Mouse (Mus musculus): Measurements from ENCODE around the gene Cpm. TPM values are rescaled to one million over a fixed set of nuclear protein-coding genes. Genes with fewer than 3 reads are reported as not detected.
A peak's percentile ranks its signal among the peaks of the same experiment; 100 is the strongest.

Cpm gene
- polyA plus RNA-seq, 2 experiments, result 3.9 to 9.1 TPM

DNA sequence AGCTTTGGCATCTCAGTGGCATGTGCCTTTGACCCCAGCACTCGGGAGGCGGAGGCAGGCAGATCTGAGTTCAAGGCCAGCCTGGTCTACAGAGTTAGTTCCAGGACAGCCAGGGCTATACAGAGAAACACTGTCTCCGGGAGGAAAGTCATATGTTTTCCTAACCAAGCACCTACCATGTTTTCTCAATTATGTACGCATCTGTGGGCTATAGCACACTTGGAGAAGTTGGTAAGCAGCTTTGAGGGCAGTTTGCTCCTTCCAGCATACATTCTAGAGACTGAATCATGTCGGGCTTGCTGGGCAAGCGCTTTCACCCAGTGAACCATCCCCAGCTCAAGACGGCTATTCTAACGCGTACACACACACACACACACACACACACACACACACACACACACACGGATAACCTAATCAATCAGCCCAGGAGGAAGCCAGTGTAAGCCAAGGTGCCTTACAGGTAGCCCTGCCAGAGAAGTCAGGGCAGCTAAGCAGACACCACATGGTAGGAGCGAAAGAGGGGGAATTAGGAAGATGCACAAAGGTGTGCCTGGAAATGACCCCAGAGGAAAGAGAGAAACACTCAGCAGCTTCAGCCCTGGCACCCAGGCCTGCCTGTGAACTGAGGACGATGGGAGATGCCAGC, 51.7 kb downstream of the Cpm start:
- no peak overlapping the region for H3K27ac ChIP-seq
- no peak overlapping the region for H3K9ac ChIP-seq (replicated peaks)
- no peaks in the 10 kb centered on the region for H3K36me3 ChIP-seq (replicated peaks; ENCODE audit: control insufficient read depth, insufficient read depth, low read depth)
- no peaks in the 10 kb centered on the region for H3K9me3 ChIP-seq (ENCODE audit: control insufficient read depth, low read length)
- no peak for TF ChIP-seq EP300 (IDR thresholded peaks at IDR 0.05; ENCODE audit: low read depth)
- TF ChIP-seq CTCF (IDR thresholded peaks at IDR 0.05; ENCODE audit: low read depth), result no peak
- DNase-seq (ENCODE audit: low read depth in 3 of 3, low spot score in 3 of 3), result no peak
- no peak overlapping the region for H3K4me2 ChIP-seq (ENCODE audit: low read depth)
- ATAC-seq (ENCODE audit: insufficient read depth), result no peak
- peaks cover 6 to 18% of the 10 kb centered on the region in 2 experiments for H3K4me1 ChIP-seq (replicated peaks; ENCODE audit: control insufficient read depth in 2 of 2, insufficient read depth in 2 of 2, low read length in 1 of 2)
- no peaks in the 10 kb centered on the region for H3K27me3 ChIP-seq (ENCODE audit: control insufficient read depth, insufficient read depth, low read length)
- 72% methylated on average over 12 of the region's 12 CpGs for WGBS (ENCODE audit: insufficient replicate concordance)
- no peak overlapping the region for H3K4me3 ChIP-seq (ENCODE audit: insufficient read depth in 1 of 2, low read depth in 2 of 2, low read length in 2 of 2)

DNA sequence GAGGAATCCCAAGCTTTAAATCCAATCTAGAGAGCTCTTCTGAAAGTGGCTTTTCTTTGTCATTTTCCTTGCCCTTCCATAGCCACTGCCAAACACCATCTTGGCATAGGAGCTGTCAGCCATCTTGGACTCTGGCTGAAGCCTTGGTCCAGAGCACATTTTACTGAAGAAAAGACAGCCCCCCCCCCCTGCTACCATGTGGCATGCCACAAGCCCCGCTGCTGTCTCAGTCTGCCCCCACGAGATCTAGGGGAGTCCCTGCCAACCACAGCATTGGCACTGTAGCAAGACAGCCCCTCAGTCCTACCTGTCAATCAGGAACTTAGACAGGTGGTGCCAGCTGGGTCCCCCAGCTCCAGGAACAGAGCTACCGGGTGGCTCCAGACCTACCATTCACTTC, 52.2 kb downstream of the Cpm start:
- no peak for TF ChIP-seq CTCF (IDR thresholded peaks at IDR 0.05; ENCODE audit: low read depth)
- no peak for TF ChIP-seq EP300 (IDR thresholded peaks at IDR 0.05; ENCODE audit: low read depth)
- Histone ChIP-seq H3K27me3 (ENCODE audit: control insufficient read depth, insufficient read depth, low read length) (no peaks in the 10 kb centered on the region), H3K27ac (no peak overlapping the region), H3K4me1 (replicated peaks; ENCODE audit: control insufficient read depth in 2 of 2, insufficient read depth in 2 of 2, low read length in 1 of 2) (peaks cover 6 to 17% of the 10 kb centered on the region in 2 experiments), H3K9me3 (ENCODE audit: control insufficient read depth, low read length) (no peaks in the 10 kb centered on the region), H3K36me3 (replicated peaks; ENCODE audit: control insufficient read depth, insufficient read depth, low read depth) (no peaks in the 10 kb centered on the region), H3K9ac (replicated peaks) (no peak overlapping the region), H3K4me3 (ENCODE audit: insufficient read depth in 1 of 2, low read depth in 2 of 2, low read length in 2 of 2) (no peak overlapping the region), H3K4me2 (ENCODE audit: low read depth) (no peak overlapping the region)
- 75% methylated on average over 3 of the region's 3 CpGs for WGBS (ENCODE audit: insufficient replicate concordance)
- no peak for ATAC-seq (ENCODE audit: insufficient read depth)
- DNase-seq (ENCODE audit: low read depth in 3 of 3, low spot score in 3 of 3), result no peak

DNA sequence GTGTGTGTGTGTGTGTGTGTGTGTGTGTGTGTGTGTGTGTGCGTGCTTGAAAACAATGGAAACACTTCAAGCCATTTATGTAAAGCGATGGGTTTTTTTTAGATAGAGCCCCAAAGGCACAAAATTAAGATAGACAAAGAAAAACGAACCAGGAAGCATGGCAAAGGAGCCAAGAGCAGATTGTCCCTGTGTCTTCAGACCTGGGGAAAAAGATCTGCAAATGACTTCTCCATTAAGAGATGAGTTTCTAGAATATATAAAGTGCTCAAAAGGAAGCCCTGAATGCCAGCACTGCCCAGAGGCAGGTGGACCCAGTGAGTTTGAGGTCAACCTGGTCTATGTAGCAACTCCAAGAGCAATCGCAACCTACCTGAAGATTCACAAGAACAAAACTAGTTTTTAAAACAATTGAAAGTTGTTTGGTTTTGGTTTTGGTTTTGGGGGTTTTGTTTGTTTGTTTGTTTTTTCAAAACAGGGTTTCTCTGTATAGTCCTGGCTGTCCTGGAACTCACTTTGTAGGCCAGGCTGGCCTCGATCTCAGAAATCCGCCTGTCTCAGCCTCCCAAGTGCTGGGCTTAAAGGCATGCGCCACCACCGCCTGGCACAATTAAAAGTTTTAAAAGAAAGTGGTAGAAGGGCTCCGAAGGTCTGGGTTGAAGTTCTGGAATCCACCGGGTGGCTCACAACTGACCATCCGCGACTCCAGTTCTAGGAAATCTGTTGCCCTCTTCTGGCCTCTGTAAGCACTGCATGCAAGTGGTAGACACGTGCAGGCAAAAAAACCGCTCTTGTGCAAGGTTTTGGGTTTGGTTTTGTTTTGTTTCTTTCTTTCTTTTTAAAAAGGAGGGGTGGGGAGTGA, 52.9 kb downstream of the Cpm start:
- Histone ChIP-seq H3K27ac (no peak overlapping the region), H3K4me2 (ENCODE audit: low read depth) (no peak overlapping the region), H3K9me3 (ENCODE audit: control insufficient read depth, low read length) (no peaks in the 10 kb centered on the region), H3K4me1 (replicated peaks; ENCODE audit: control insufficient read depth in 2 of 2, insufficient read depth in 2 of 2, low read length in 1 of 2) (peaks cover 6 to 14% of the 10 kb centered on the region in 2 experiments), H3K27me3 (ENCODE audit: control insufficient read depth, insufficient read depth, low read length) (no peaks in the 10 kb centered on the region), H3K9ac (replicated peaks) (no peak overlapping the region), H3K4me3 (ENCODE audit: insufficient read depth in 1 of 2, low read depth in 2 of 2, low read length in 2 of 2) (no peak overlapping the region), H3K36me3 (replicated peaks; ENCODE audit: control insufficient read depth, insufficient read depth, low read depth) (no peaks in the 10 kb centered on the region)
- 56% methylated on average over 14 of the region's 14 CpGs for WGBS (ENCODE audit: insufficient replicate concordance)
- peak; percentile 71 for TF ChIP-seq CTCF (IDR thresholded peaks at IDR 0.05; ENCODE audit: low read depth)
- TF ChIP-seq EP300 (IDR thresholded peaks at IDR 0.05; ENCODE audit: low read depth), result no peak
- DNase-seq (ENCODE audit: low read depth in 3 of 3, low spot score in 3 of 3) (no peak), ATAC-seq (ENCODE audit: insufficient read depth) (no peak)

DNA sequence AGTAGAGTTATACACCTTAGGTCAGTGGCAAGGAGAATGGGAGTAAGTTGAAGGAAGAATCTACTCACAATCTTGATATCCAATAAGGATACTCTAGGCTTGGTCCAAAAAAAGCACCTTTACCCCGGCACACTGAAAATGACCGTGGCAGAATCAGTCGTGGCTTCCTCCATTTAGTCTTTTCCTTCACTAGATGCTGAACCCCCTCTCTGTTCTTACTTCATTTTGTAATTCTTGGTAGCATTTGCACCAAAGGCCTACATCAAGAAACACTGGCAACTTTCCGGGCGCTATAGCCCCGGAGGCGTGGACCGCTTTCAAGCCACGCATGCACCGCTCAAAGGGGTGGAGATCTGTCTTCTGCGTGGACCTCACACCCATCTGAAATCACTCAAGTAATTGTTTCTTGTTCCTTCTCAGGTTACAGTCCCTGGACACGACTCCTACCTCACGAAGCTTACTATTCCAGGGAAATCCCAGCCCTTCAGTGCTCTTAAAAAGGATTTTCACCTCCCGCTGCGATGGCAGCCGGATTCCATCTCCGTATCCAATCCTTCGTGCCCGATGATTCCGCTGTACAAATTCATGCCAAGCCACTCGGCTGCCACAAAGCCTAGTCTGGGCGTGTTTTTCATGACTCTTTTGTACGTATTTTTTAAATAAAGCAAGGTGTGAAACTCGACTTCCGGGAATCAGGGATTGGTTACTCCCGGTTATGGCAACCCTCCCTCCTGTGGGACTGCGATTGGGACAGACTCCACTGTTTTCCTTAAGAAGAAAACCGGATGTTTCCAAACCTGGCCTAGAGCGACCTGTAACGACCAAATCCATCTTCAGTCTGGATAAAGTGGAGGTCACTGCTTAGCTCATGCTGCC, 53.8 kb downstream of the Cpm start:
- H3K4me3 ChIP-seq (ENCODE audit: insufficient read depth in 1 of 2, low read depth in 2 of 2, low read length in 2 of 2), result no peak overlapping the region
- whole genome bisulfite sequencing (ENCODE audit: insufficient replicate concordance), result 78% methylated on average over 30 of the region's 30 CpGs
- H3K9ac ChIP-seq (replicated peaks), result no peak overlapping the region
- ATAC-seq (ENCODE audit: insufficient read depth) (no peak), DNase-seq (ENCODE audit: low read depth in 3 of 3, low spot score in 3 of 3) (no peak)
- no peaks in the 10 kb centered on the region for H3K9me3 ChIP-seq (ENCODE audit: control insufficient read depth, low read length)
- no peak for TF ChIP-seq CTCF (IDR thresholded peaks at IDR 0.05; ENCODE audit: low read depth)
- TF ChIP-seq EP300 (IDR thresholded peaks at IDR 0.05; ENCODE audit: low read depth), result no peak
- H3K36me3 ChIP-seq (replicated peaks; ENCODE audit: control insufficient read depth, insufficient read depth, low read depth), result no peaks in the 10 kb centered on the region
- no peak overlapping the region for H3K27ac ChIP-seq
- no peaks in the 10 kb centered on the region for H3K27me3 ChIP-seq (ENCODE audit: control insufficient read depth, insufficient read depth, low read length)
- H3K4me1 ChIP-seq (replicated peaks; ENCODE audit: control insufficient read depth in 2 of 2, insufficient read depth in 2 of 2, low read length in 1 of 2), result peaks cover 4 to 10% of the 10 kb centered on the region in 2 experiments
- H3K4me2 ChIP-seq (ENCODE audit: low read depth), result no peak overlapping the region

Data from liver, embryonic 14.5 days (tissue).